Mouse (Mus musculus) ES-E14 (cell line): ENCODE measurements at regions not wholly inside any gene's neighbourhood (a gene's known extent, or its start where the extent isn't known, plus 50 kb on each side); places are given as distances from the start of the nearest gene placed in this dataset.

Source experiments
- DNase-seq: peaks from one replicate; pipeline ENCODE4 v3.0.0-alpha.2; 2013; ENCODE audit warnings: low read depth, low spot score
- H3K27ac ChIP-seq: 2 replicates; pipeline ENCODE4 v1.5.1; 2012; ENCODE audit warnings: low read depth, mild to moderate bottlenecking, low read length, moderate library complexity, mixed read lengths; ENCODE audit not compliant: poor library complexity, insufficient read depth, severe bottlenecking
- H3K36me3 ChIP-seq: 2 replicates; pipeline ENCODE4 v1.6.1; 2012; ENCODE audit warnings: mild to moderate bottlenecking, low read length, moderate library complexity, mixed read lengths; ENCODE audit not compliant: control insufficient read depth, poor library complexity, insufficient read depth, severe bottlenecking
- H3K4me1 ChIP-seq, 2 experiments: fragments of 150-350 bp in 1 of 2; sonication (generic) in 1 of 2; 2 replicates each; pipeline ENCODE4 v1.6.1; 2012; ENCODE audit warnings: low read length in 2 of 2, mild to moderate bottlenecking in 1 of 2, mixed read lengths in 1 of 2; ENCODE audit not compliant: control insufficient read depth in 2 of 2, insufficient read depth in 2 of 2, poor library complexity in 1 of 2
- H3K4me3 ChIP-seq, 2 experiments: fragments of 150-350 bp in 1 of 2; sonication (generic) in 1 of 2; 2 replicates each; pipeline ENCODE4 v1.5.1; 2012; ENCODE audit warnings: low read length in 2 of 2, low read depth in 1 of 2, mild to moderate bottlenecking in 1 of 2, mixed read lengths in 1 of 2; ENCODE audit not compliant: insufficient read depth in 1 of 2, poor library complexity in 1 of 2, severe bottlenecking in 1 of 2
- H3K9ac ChIP-seq: 2 replicates; pipeline ENCODE4 v1.6.1; 2012; ENCODE audit warnings: low read depth, mild to moderate bottlenecking, low read length, mixed read lengths; ENCODE audit not compliant: poor library complexity, insufficient read depth, severe bottlenecking
- H3K9me3 ChIP-seq: fragments of 150-350 bp; sonication (generic); 2 replicates; pipeline ENCODE4 v1.6.1; 2012; ENCODE audit warnings: low read depth, mild to moderate bottlenecking, low read length; ENCODE audit not compliant: control insufficient read depth, insufficient read depth
- CHD2 ChIP-seq: IDR thresholded peaks from 2 replicates; pipeline ENCODE4 v1.6.1; 2014; ENCODE audit warnings: mild to moderate bottlenecking, low read depth, low read length, inconsistent platforms
- HCFC1 ChIP-seq: IDR thresholded peaks from 2 replicates; pipeline ENCODE4 v1.6.1; 2012; ENCODE audit warnings: low read length, inconsistent platforms, borderline replicate concordance; ENCODE audit not compliant: insufficient read depth
- MAFK ChIP-seq: IDR thresholded peaks from 2 replicates; pipeline ENCODE4 v1.6.1; 2014; ENCODE audit warnings: mild to moderate bottlenecking, low read depth, low read length, inconsistent platforms; ENCODE audit not compliant: insufficient read depth
- ZC3H11A ChIP-seq: IDR thresholded peaks from 2 replicates; pipeline ENCODE4 v1.6.1; 2012; ENCODE audit warnings: low read depth, mild to moderate bottlenecking, inconsistent platforms, low read length, borderline replicate concordance
- ZNF384 ChIP-seq: IDR thresholded peaks from 2 replicates; pipeline ENCODE4 v1.6.1; 2012; ENCODE audit warnings: low read depth, low read length, inconsistent platforms
- in situ Hi-C, 2 experiments: fragments of 600-800 bp; cut with MboI; formaldehyde crosslinking; loops; one replicate each; pipeline ENCODE4 v1.15.1; 2025; ENCODE audit warnings: low sequenced_read_pairs in 2 of 2, inconsistent platforms in 1 of 2; ENCODE audit not compliant: unreplicated experiment in 2 of 2

DNA sequence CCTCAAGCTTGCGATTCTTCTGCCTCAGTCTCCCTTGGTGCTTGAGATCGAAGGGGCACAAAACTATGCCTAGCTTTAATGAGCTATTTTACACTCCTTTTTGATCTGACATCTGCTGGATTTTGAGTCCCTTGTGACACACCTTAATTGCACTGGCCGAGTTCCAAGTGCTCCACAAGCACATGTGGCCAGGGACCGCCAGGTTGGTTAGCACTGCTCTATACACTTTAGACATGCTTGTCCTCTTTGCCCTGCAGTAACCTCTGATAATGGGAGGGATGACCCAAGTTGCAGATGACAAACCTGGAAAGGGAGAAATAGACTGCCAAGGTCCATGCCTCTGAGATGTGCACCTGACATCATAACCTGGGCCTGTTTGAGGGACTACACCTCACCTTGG lies 124.7 kb downstream of the Sall1 start:
- TF ChIP-seq HCFC1 (no peak), CHD2 (no peak), MAFK (no peak), ZNF384 (no peak), ZC3H11A (no peak)
- in situ Hi-C loops: no loop called here
- no peak overlapping the region for H3K9ac ChIP-seq
- no peak overlapping the region for H3K27ac ChIP-seq
- no peak overlapping the region for H3K4me3 ChIP-seq
- H3K4me1 ChIP-seq: no peaks in the 10 kb centered on the region
- no peaks in the 10 kb centered on the region for H3K36me3 ChIP-seq
- no peak for DNase-seq
- H3K9me3 ChIP-seq: no peaks in the 10 kb centered on the region

DNA sequence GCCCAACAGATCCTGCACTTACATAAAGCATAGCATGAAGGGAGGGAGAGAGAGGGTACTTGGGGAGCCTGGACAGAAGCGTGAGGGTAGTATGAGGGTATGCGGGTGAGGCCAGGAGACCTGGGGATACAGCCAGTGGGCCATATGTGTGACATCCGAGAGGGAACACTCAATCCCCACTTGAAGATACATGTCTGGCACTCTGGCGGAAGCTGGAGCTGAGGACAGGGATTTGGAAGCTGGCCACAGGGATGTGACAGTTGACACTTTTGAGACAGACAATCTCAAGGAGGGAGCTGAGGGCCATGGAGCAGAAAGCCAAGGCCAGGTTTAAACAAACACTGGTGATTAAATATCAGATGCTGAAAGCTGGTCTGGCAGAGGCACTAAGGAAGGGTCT lies 127.9 kb downstream of the Sall1 start:
- DNase-seq: no peak
- Histone ChIP-seq H3K36me3 (no peaks in the 10 kb centered on the region), H3K4me1 (no peaks in the 10 kb centered on the region), H3K9me3 (no peaks in the 10 kb centered on the region), H3K4me3 (no peak overlapping the region), H3K27ac (no peak overlapping the region), H3K9ac (no peak overlapping the region)
- in situ Hi-C loops: no loop called here
- TF ChIP-seq ZNF384: no peak
- TF ChIP-seq ZC3H11A: no peak
- TF ChIP-seq CHD2: no peak
- no peak for TF ChIP-seq HCFC1
- TF ChIP-seq MAFK: no peak

DNA sequence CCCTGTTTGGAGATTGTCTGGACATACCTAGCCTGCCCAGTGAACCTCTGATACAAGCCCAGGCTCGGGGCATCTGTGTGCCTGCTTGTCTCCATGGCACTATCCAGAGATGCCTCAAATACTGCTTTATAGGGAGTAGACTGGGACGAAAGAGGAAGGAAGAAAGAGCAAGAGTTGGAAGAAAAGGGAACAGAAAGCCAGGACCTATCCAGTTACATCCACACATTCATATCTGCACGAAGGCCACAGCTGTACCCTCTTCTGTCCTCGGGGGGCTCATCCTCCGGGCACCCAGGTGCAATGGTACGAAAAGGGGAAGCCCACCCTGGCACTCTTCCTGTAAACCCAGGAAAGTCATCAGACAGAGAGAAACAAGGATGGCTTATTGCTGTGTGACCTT lies 129.3 kb downstream of the Sall1 start:
- in situ Hi-C loops: no loop called here
- Histone ChIP-seq H3K4me3 (no peak overlapping the region), H3K27ac (no peak overlapping the region), H3K9ac (no peak overlapping the region), H3K9me3 (no peaks in the 10 kb centered on the region), H3K4me1 (no peaks in the 10 kb centered on the region), H3K36me3 (no peaks in the 10 kb centered on the region)
- TF ChIP-seq ZNF384 (no peak), CHD2 (no peak), HCFC1 (no peak), MAFK (no peak), ZC3H11A (no peak)
- no peak for DNase-seq

DNA sequence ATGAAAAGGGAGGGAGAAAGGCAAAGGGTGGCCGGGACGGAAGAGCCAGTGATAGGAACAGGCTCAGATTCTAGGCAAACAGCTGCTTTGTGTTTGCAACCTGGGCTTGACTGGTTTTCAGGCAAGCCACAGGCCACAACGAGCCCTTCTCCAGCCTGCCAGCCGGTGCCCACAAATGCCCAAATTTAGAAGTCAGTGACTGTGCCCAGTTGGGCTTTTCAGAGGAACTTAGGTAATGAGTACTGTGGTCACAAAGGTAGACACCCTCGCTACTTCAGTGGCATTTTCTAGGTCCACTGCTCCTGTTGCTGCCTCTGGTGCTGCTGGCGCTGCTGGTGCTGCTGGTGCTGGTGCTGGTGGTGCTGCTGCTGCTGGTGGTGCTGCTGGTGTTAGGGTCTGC lies 129.8 kb downstream of the Sall1 start:
- no peak for DNase-seq
- no peaks in the 10 kb centered on the region for H3K9me3 ChIP-seq
- H3K9ac ChIP-seq: no peak overlapping the region
- H3K36me3 ChIP-seq: no peaks in the 10 kb centered on the region
- TF ChIP-seq ZC3H11A (no peak), ZNF384 (no peak), HCFC1 (no peak), MAFK (no peak), CHD2 (no peak)
- no peak overlapping the region for H3K27ac ChIP-seq
- H3K4me1 ChIP-seq: no peaks in the 10 kb centered on the region
- in situ Hi-C loops: no loop called here
- no peak overlapping the region for H3K4me3 ChIP-seq

DNA sequence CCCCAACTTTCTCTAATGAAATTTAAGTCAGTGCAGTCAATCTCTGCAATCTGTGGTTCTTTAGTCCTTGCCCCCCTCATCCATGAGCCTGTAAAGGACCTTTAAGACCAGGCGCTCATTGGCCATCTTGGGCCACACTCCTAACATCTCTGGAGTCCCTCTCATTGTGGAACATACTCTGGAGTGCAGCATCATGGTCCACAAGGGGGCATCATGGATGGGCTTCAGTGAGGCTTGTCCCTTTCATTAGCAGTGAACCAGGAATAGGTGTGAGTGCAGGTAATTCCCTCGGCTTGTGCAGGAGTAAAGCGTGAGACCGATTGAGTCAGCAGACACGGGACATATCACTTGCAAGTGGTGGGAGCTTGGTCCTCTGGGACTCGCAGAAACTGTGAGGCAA lies 137.7 kb downstream of the Sall1 start:
- no peaks in the 10 kb centered on the region for H3K9me3 ChIP-seq
- in situ Hi-C loops: no loop called here

More for the DNA sequence above, 137.7 kb downstream of the Sall1 start:
- H3K4me3 ChIP-seq: no peak overlapping the region
- no peak for TF ChIP-seq MAFK
- TF ChIP-seq ZC3H11A: no peak
- TF ChIP-seq HCFC1: no peak
- H3K9ac ChIP-seq: no peak overlapping the region
- no peak overlapping the region for H3K27ac ChIP-seq
- DNase-seq: no peak
- no peaks in the 10 kb centered on the region for H3K4me1 ChIP-seq
- H3K36me3 ChIP-seq: no peaks in the 10 kb centered on the region
